Mouse (Mus musculus): ENCODE measurements at regions not wholly inside any gene's neighbourhood (a gene's known extent, or its start where the extent isn't known, plus 50 kb on each side); places are given as distances from the start of the nearest gene placed in this dataset.

DNA sequence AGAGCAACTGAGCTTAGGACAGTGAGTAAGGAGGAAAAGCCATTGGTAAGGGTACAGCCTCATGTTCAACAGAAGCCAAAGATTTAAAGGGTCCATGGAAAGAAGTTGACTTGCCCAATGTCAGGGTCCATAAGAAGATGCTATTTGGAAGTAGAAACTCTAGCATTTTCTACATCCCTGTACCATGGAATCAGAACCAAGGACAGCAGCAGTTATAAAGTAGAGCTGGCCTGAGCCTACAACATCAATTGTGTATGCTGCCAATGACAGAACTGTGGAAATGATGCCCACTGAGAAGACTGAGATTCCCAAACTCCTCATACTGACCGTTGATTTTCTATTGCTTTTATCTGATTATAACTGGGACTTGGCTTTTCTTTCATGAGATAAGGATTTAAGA lies 107.0 kb upstream of the Nsun6 start:
- Histone ChIP-seq H3K36me3 (ENCODE audit: control insufficient read depth, insufficient read depth, low read length) (no peaks in the 10 kb centered on the region), H3K9ac (ENCODE audit: low read depth, low read length) (no peak overlapping the region), H3K27ac (replicated peaks; ENCODE audit: low read depth, low read length) (no peak overlapping the region), H3K9me3 (ENCODE audit: control insufficient read depth, low read length) (no peaks in the 10 kb centered on the region), H3K27me3 (replicated peaks; ENCODE audit: control insufficient read depth, insufficient read depth, low read length) (no peaks in the 10 kb centered on the region), H3K4me2 (ENCODE audit: low read depth, low read length) (no peak overlapping the region), H3K4me1 (ENCODE audit: control insufficient read depth, insufficient read depth, low read length) (no peaks in the 10 kb centered on the region), H3K4me3 (ENCODE audit: low read depth, low read length) (no peak overlapping the region)
- WGBS: 88% methylated on average over 1 of the region's 1 CpGs
- peak; percentile 16 for DNase-seq (ENCODE audit: low spot score)
- ATAC-seq (ENCODE audit: low read depth): no peak

GRCm38 (mm10) chr2:15157622-15158021 lies 102.8 kb upstream of the Nsun6 start:
- Histone ChIP-seq H3K9ac (ENCODE audit: low read depth, low read length) (no peak overlapping the region), H3K9me3 (ENCODE audit: control insufficient read depth, low read length) (no peaks in the 10 kb centered on the region), H3K4me2 (ENCODE audit: low read depth, low read length) (no peak overlapping the region), H3K27ac (replicated peaks; ENCODE audit: low read depth, low read length) (no peak overlapping the region), H3K4me1 (ENCODE audit: control insufficient read depth, insufficient read depth, low read length) (no peaks in the 10 kb centered on the region), H3K4me3 (ENCODE audit: low read depth, low read length) (no peak overlapping the region), H3K27me3 (replicated peaks; ENCODE audit: control insufficient read depth, insufficient read depth, low read length) (no peaks in the 10 kb centered on the region), H3K36me3 (ENCODE audit: control insufficient read depth, insufficient read depth, low read length) (no peaks in the 10 kb centered on the region)
- ATAC-seq (ENCODE audit: low read depth) (no peak), DNase-seq (ENCODE audit: low spot score) (no peak)

DNA sequence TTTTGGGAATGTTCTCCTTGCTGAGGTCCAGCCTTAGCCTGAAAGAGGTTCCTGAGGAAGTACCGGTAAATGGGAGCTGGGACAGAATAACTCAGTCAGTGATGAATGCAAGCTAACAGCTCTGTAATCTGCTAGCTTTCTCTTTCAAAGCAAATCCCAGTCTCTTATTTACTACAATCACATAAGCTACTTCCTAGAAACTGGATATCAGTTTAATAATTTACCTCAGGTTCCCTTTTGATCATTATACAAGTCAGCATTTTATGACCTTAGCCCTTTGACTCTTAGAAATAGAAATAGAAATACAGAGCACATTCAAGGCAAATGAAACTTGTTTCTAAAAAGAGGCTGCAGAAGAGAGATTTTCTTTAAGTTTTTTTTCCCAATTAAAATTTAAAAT lies 96.0 kb upstream of the Nsun6 start:
- no peak overlapping the region for H3K9ac ChIP-seq (ENCODE audit: low read depth, low read length)
- H3K9me3 ChIP-seq (ENCODE audit: control insufficient read depth, low read length): no peaks in the 10 kb centered on the region
- no peaks in the 10 kb centered on the region for H3K27me3 ChIP-seq (replicated peaks; ENCODE audit: control insufficient read depth, insufficient read depth, low read length)
- 87% methylated on average over 1 of the region's 1 CpGs for WGBS
- H3K36me3 ChIP-seq (ENCODE audit: control insufficient read depth, insufficient read depth, low read length): no peaks in the 10 kb centered on the region
- DNase-seq (ENCODE audit: low spot score) (no peak), ATAC-seq (ENCODE audit: low read depth) (no peak)
- H3K4me1 ChIP-seq (ENCODE audit: control insufficient read depth, insufficient read depth, low read length): no peaks in the 10 kb centered on the region
- no peak overlapping the region for H3K27ac ChIP-seq (replicated peaks; ENCODE audit: low read depth, low read length)
- no peak overlapping the region for H3K4me3 ChIP-seq (ENCODE audit: low read depth, low read length)
- H3K4me2 ChIP-seq (ENCODE audit: low read depth, low read length): no peak overlapping the region

- H3K4me2 ChIP-seq (ENCODE audit: low read depth, low read length): no peak overlapping the region
- H3K36me3 ChIP-seq (ENCODE audit: control insufficient read depth, insufficient read depth, low read length): no peaks in the 10 kb centered on the region
- H3K27ac ChIP-seq (replicated peaks; ENCODE audit: low read depth, low read length): no peak overlapping the region
- no peaks in the 10 kb centered on the region for H3K9me3 ChIP-seq (ENCODE audit: control insufficient read depth, low read length)
- H3K9ac ChIP-seq (ENCODE audit: low read depth, low read length): no peak overlapping the region
- no peak overlapping the region for H3K4me3 ChIP-seq (ENCODE audit: low read depth, low read length)
- ATAC-seq (ENCODE audit: low read depth) (no peak), DNase-seq (ENCODE audit: low spot score) (no peak)
- H3K4me1 ChIP-seq (ENCODE audit: control insufficient read depth, insufficient read depth, low read length): no peaks in the 10 kb centered on the region
- H3K27me3 ChIP-seq (replicated peaks; ENCODE audit: control insufficient read depth, insufficient read depth, low read length): no peaks in the 10 kb centered on the region
- 92% methylated on average over 1 of the region's 1 CpGs for WGBS
Observed at GRCm38 (mm10) chr2:15148381-15148780, 93.5 kb upstream of the Nsun6 start.

GRCm38 (mm10) chr2:15146986-15147385 lies 92.1 kb upstream of the Nsun6 start:
- Histone ChIP-seq H3K27me3 (replicated peaks; ENCODE audit: control insufficient read depth, insufficient read depth, low read length) (no peaks in the 10 kb centered on the region), H3K4me3 (ENCODE audit: low read depth, low read length) (no peak overlapping the region), H3K4me1 (ENCODE audit: control insufficient read depth, insufficient read depth, low read length) (no peaks in the 10 kb centered on the region), H3K27ac (replicated peaks; ENCODE audit: low read depth, low read length) (no peak overlapping the region), H3K9me3 (ENCODE audit: control insufficient read depth, low read length) (no peaks in the 10 kb centered on the region), H3K36me3 (ENCODE audit: control insufficient read depth, insufficient read depth, low read length) (no peaks in the 10 kb centered on the region), H3K4me2 (ENCODE audit: low read depth, low read length) (no peak overlapping the region), H3K9ac (ENCODE audit: low read depth, low read length) (no peak overlapping the region)
- ATAC-seq (ENCODE audit: low read depth) (no peak), DNase-seq (ENCODE audit: low spot score) (no peak)

DNA sequence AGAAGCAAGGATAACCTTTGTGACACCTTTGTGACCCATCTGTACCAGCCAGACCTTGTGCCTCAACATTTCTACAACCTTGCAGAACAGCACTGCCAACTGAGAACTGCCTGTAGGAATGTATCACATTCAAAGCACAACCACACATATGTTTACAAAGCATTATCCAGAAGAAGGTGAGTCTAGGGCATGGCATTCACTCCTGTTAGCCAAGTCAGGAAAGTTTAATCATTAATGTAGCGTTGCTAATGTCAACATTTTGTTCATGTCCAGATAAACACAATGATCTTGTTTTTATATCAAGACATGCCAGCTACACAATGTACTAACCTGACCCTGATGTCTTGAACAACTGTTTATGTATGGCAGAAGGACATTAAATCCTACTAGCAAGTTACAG lies 91.5 kb upstream of the Nsun6 start:
- Histone ChIP-seq H3K4me2 (ENCODE audit: low read depth, low read length) (no peak overlapping the region), H3K9me3 (ENCODE audit: control insufficient read depth, low read length) (no peaks in the 10 kb centered on the region), H3K4me3 (ENCODE audit: low read depth, low read length) (no peak overlapping the region), H3K36me3 (ENCODE audit: control insufficient read depth, insufficient read depth, low read length) (no peaks in the 10 kb centered on the region), H3K27ac (replicated peaks; ENCODE audit: low read depth, low read length) (no peak overlapping the region), H3K9ac (ENCODE audit: low read depth, low read length) (no peak overlapping the region), H3K27me3 (replicated peaks; ENCODE audit: control insufficient read depth, insufficient read depth, low read length) (no peaks in the 10 kb centered on the region), H3K4me1 (ENCODE audit: control insufficient read depth, insufficient read depth, low read length) (no peaks in the 10 kb centered on the region)
- no peak for DNase-seq (ENCODE audit: low spot score)
- WGBS: 91% methylated on average over 1 of the region's 1 CpGs
- ATAC-seq (ENCODE audit: low read depth): no peak

- H3K9me3 ChIP-seq (ENCODE audit: control insufficient read depth, low read length): no peaks in the 10 kb centered on the region
- no peak for ATAC-seq (ENCODE audit: low read depth)
- H3K4me1 ChIP-seq (ENCODE audit: control insufficient read depth, insufficient read depth, low read length): no peaks in the 10 kb centered on the region
- H3K4me3 ChIP-seq (ENCODE audit: low read depth, low read length): no peak overlapping the region
- H3K9ac ChIP-seq (ENCODE audit: low read depth, low read length): no peak overlapping the region
- DNase-seq (ENCODE audit: low spot score): no peak
- H3K27ac ChIP-seq (replicated peaks; ENCODE audit: low read depth, low read length): no peak overlapping the region
- H3K4me2 ChIP-seq (ENCODE audit: low read depth, low read length): no peak overlapping the region
- no peaks in the 10 kb centered on the region for H3K27me3 ChIP-seq (replicated peaks; ENCODE audit: control insufficient read depth, insufficient read depth, low read length)
- H3K36me3 ChIP-seq (ENCODE audit: control insufficient read depth, insufficient read depth, low read length): no peaks in the 10 kb centered on the region
- WGBS: 94% methylated on average over 2 of the region's 2 CpGs
Observed at GRCm38 (mm10) chr2:15144781-15145180, 89.9 kb upstream of the Nsun6 start.

DNA sequence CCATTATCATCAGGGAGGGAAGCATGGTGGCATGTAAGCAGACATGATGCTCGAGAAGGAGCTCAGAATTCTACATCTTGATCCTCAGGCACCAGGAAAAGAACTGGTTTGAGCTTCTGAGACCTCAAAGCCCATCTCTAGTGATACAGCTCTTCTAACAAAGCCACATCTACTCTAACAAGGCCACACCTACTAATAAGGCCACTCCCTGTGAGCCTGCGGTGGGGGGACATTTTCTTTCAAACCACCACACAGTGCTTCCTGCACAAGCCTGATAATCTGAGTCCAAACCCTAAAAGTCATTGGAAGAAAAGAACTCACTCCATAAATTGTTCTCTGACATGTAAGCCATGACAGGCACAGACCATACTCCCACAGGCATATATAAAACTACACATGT lies 85.0 kb upstream of the Nsun6 start:
- Histone ChIP-seq H3K4me3 (ENCODE audit: low read depth, low read length) (no peak overlapping the region), H3K27me3 (replicated peaks; ENCODE audit: control insufficient read depth, insufficient read depth, low read length) (no peaks in the 10 kb centered on the region), H3K36me3 (ENCODE audit: control insufficient read depth, insufficient read depth, low read length) (no peaks in the 10 kb centered on the region), H3K27ac (replicated peaks; ENCODE audit: low read depth, low read length) (no peak overlapping the region), H3K9ac (ENCODE audit: low read depth, low read length) (no peak overlapping the region), H3K4me1 (ENCODE audit: control insufficient read depth, insufficient read depth, low read length) (no peaks in the 10 kb centered on the region), H3K4me2 (ENCODE audit: low read depth, low read length) (no peak overlapping the region), H3K9me3 (ENCODE audit: control insufficient read depth, low read length) (no peaks in the 10 kb centered on the region)
- DNase-seq (ENCODE audit: low spot score) (no peak), ATAC-seq (ENCODE audit: low read depth) (no peak)
- WGBS: 77% methylated on average over 2 of the region's 2 CpGs
